8 mouse cellular contexts compared by ENCODE assay signal in genomic region chr1:150393488-150393852, GRCm38 (mm10). TPM values are rescaled to one million over a fixed set of nuclear protein-coding genes. Genes with fewer than 3 reads are reported as not detected.
DNase-seq lines count a peak whose midpoint lies in the region; ATAC-seq and TF ChIP-seq lines count a peak whose summit lies in the region.

No protein-coding gene starts in this region.

- under 1% methylated on average over 27 of the region's 27 CpGs for WGBS in kidney, embryonic 16.5 days

- H3K9me3 ChIP-seq in kidney, embryonic 16.5 days (ENCODE audit: low read length): no peaks in the 10 kb centered on the region

- H3K27ac ChIP-seq in kidney, embryonic 16.5 days (ENCODE audit: low read length): peak overlapping the region; percentile 84
- H3K27ac ChIP-seq in cortical plate, adult 2 months (ENCODE audit: insufficient read depth, low read length): no peak overlapping the region

- peaks cover 9% of the 10 kb centered on the region for H3K4me1 ChIP-seq in kidney, embryonic 16.5 days (ENCODE audit: insufficient read depth, low read length)
- H3K4me1 ChIP-seq in cortical plate, adult 2 months (ENCODE audit: control insufficient read depth, insufficient read depth, low read length): no peaks in the 10 kb centered on the region

- peak; percentile 56 for ATAC-seq in kidney, embryonic 16.5 days (ENCODE audit: low FRiP score, low TSS enrichment)
- ATAC-seq in inflammation-experienced regulatory T-cells, adult 6 months: peak; percentile 12
- ATAC-seq in monocyte, adult 5-6 weeks (replicated peaks; ENCODE audit: insufficient number of reproducible peaks, low FRiP score, low TSS enrichment, poor library complexity, severe bottlenecking): peak; percentile 23

- H3K36me3 ChIP-seq in kidney, embryonic 16.5 days (ENCODE audit: insufficient read depth, low read length): peaks cover 26% of the 10 kb centered on the region; the same call in 1 of the 2 replicates

- no peak for DNase-seq in kidney, postnatal 36 days
- no peak for DNase-seq in layer of hippocampus, adult 18-20 months (ENCODE audit: low spot score in 2 of 2)
- no peak for DNase-seq in adrenal gland, postnatal 14 days
- no peak for DNase-seq in right cerebral cortex, postnatal 25 days

- no peaks in the 10 kb centered on the region for H3K27me3 ChIP-seq in kidney, embryonic 16.5 days (ENCODE audit: insufficient read depth, low read length)

- peak overlapping the region; percentile 91 for H3K9ac ChIP-seq in kidney, embryonic 16.5 days (replicated peaks; ENCODE audit: low read length)

- H3K4me2 ChIP-seq in kidney, embryonic 16.5 days (replicated peaks; ENCODE audit: low read depth, low read length): peak overlapping the region; percentile 78

- H3K4me3 ChIP-seq in kidney, embryonic 16.5 days (ENCODE audit: low read length): peak overlapping the region; percentile 89
- H3K4me3 ChIP-seq in cortical plate, adult 2 months (ENCODE audit: insufficient read depth, low read length): peak overlapping the region; percentile 56

- TF ChIP-seq POLR2A in cortical plate, adult 2 months (IDR thresholded peaks at IDR 0.05; ENCODE audit: extremely low read depth, insufficient read depth, low read length): no peak

- no peak for TF ChIP-seq CTCF in cortical plate, adult 2 months (IDR thresholded peaks at IDR 0.05; ENCODE audit: extremely low read depth, insufficient read depth, low read length)

RNA-seq across cellular contexts. Expression of gene Odr4, which starts 0.6 kb away (rescaled TPM):
- polyA plus RNA-seq in kidney, embryonic 16.5 days (2015; fragmentation: Nextera tagmentation; extraction: Ambion mirVana): 37.8 and 38.3 TPM in 2 replicates
- polyA plus RNA-seq in cortical plate, adult 2 months (2012; rRNA removed): 41.1 and 41.2 TPM in 2 replicates
- 10 to 100 TPM; 30.3 to 35.3 (median 33.1) TPM for polyA plus RNA-seq in inflammation-experienced regulatory T-cells, adult 6 months (2017; shearing (Covaris generic))
- total RNA-seq in monocyte, adult 5-6 weeks (2017): 59.9 to 85.9 TPM (median 84.5 TPM) in 3 replicates
- 10 to 100 TPM; 53.6 to 54.1 TPM for total RNA-seq in layer of hippocampus, adult 18-20 months (2021)
- 33.4 and 36.3 TPM in 2 replicates for total RNA-seq in adrenal gland, postnatal 14 days (2021)

RNA-seq across cellular contexts. Expression of gene Tpr, which starts 0.8 kb away (rescaled TPM):
- 132 and 153 TPM in 2 replicates for polyA plus RNA-seq in kidney, embryonic 16.5 days (2015; fragmentation: Nextera tagmentation; extraction: Ambion mirVana)
- polyA plus RNA-seq in cortical plate, adult 2 months (2012; rRNA removed): 73.7 and 74.3 TPM in 2 replicates
- 100 to 1,000 TPM; 187 to 221 (median 196) TPM for polyA plus RNA-seq in inflammation-experienced regulatory T-cells, adult 6 months (2017; shearing (Covaris generic))
- total RNA-seq in monocyte, adult 5-6 weeks (2017): 360 to 609 TPM (median 541 TPM) in 3 replicates
- total RNA-seq in layer of hippocampus, adult 18-20 months (2021): 100 to 1,000 TPM; 111 TPM
- 135 and 142 TPM in 2 replicates for total RNA-seq in adrenal gland, postnatal 14 days (2021)
